Mouse (Mus musculus) intestine, embryonic 16.5 days (tissue): ENCODE measurements around the gene Shroom2. TPM values are rescaled to one million over a fixed set of nuclear protein-coding genes. Genes with fewer than 3 reads are reported as not detected.

Experiments used
- ATAC-seq: fragments of 200-750 bp; cut with Nextera tagmentation; 2 replicates; pipeline ENCODE4 v1.8.0; 2017; ENCODE audit warnings: moderate TSS enrichment, moderate library complexity
- H3K27ac ChIP-seq: fragments of 300-500 bp; sonication (generic); 2 replicates; pipeline ENCODE4 v1.5.1; 2014; ENCODE audit warnings: mild to moderate bottlenecking, low read length
- H3K27me3 ChIP-seq: fragments of 300-500 bp; sonication (generic); replicated peaks from 2 replicates; pipeline ENCODE4 v1.6.1; 2014; ENCODE audit warnings: low read length, control low read depth, mixed read lengths; ENCODE audit not compliant: control insufficient read depth, insufficient read depth
- H3K36me3 ChIP-seq: fragments of 300-500 bp; sonication (generic); 2 replicates; pipeline ENCODE4 v1.6.1; 2014; ENCODE audit warnings: low read length, control low read depth; ENCODE audit not compliant: control insufficient read depth, insufficient read depth
- H3K4me1 ChIP-seq: fragments of 300-500 bp; sonication (generic); 2 replicates; pipeline ENCODE4 v1.6.1; 2014; ENCODE audit warnings: low read length, control low read depth, mixed read lengths; ENCODE audit not compliant: control insufficient read depth, insufficient read depth
- H3K4me2 ChIP-seq: fragments of 300-500 bp; sonication (generic); 2 replicates; pipeline ENCODE4 v1.6.1; 2014; ENCODE audit warnings: low read depth, low read length, control low read depth
- H3K4me3 ChIP-seq: fragments of 300-500 bp; sonication (generic); 2 replicates; pipeline ENCODE4 v1.5.1; 2014; ENCODE audit warnings: mild to moderate bottlenecking, low read length
- H3K9ac ChIP-seq: fragments of 300-500 bp; sonication (generic); 2 replicates; pipeline ENCODE4 v1.6.1; 2014; ENCODE audit warnings: low read depth, low read length
- H3K9me3 ChIP-seq: fragments of 300-500 bp; sonication (generic); 2 replicates; pipeline ENCODE4 v1.6.1; 2016; ENCODE audit warnings: low read length, control low read depth; ENCODE audit not compliant: control insufficient read depth
- WGBS: fragments of 180-500 bp; shearing (Covaris S2); extraction: QIAGEN DNeasy Blood & Tissue Kit; methylation state at CpG from one replicate; pipeline ENCODE4 v1.1.7; 2014; 5-methylcytosine and 5-hydroxymethylcytosine counted together
- polyA plus RNA-seq: library from polyadenylated mRNA; unstranded; fragments of >200 nt; fragmentation: Nextera tagmentation; extraction: Ambion mirVana; gene quantifications from 2 replicates; pipeline ENCODE4 v1.2.1, GENCODE M21; 2015

Gene Shroom2
- polyA plus RNA-seq, 1 experiment from 2014 or later, result 4.5 TPM

DNA sequence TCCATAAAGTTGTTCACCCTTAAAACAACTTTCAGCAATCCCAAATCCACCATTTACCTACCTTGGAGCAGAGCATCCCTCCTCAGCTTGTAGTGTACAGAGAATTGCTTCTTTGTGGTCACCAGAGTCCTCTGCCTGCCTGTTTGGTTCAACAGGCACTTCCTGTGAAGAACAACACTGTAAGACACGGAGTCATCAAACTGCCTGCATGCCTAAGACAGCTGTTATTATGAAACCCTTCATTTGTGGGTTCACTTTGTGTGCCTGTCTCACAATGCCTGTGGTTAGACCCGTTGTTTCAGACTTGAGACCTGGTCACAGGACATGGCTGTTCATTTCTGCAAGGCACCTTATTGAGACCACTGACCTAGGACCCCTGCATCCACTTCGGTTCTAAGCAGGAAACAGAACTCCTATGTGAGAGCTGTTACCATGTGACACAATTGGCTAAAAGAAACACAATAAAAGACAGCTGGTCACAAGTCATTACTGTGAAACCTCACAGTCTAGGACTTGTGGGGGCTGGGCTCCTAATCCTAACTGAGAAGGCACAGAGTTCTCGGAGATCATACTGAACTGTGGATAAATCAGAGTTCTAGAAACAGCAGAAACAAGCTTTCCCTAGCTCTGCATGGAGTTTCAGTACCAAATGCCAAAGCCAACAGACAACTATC lies 111.8 kb downstream of the Shroom2 start:
- Histone ChIP-seq H3K9ac (no peak overlapping the region), H3K4me1 (no peaks in the 10 kb centered on the region), H3K36me3 (no peaks in the 10 kb centered on the region), H3K4me3 (no peak overlapping the region), H3K4me2 (no peak overlapping the region), H3K27ac (no peak overlapping the region), H3K9me3 (no peaks in the 10 kb centered on the region), H3K27me3 (no peaks in the 10 kb centered on the region)
- 58% methylated on average over 4 of the region's 4 CpGs for WGBS
- ATAC-seq, result no peak

DNA sequence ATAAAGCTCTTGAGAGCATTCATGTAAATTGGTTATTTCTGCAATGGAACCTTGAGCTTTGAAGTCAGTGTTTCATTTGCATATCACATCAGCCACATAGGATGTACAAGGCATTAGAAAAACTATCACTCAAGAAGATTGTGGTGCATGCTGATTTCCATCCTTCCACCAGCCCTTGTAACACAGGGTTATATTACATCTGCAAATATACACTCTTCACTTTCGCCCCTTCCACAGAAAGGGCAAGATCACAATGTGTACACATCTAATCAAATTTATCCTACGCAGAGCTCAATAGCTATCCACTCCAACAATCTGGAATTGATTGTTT lies 112.7 kb downstream of the Shroom2 start:
- H3K9ac ChIP-seq, result no peak overlapping the region
- H3K27me3 ChIP-seq, result no peaks in the 10 kb centered on the region
- no peaks in the 10 kb centered on the region for H3K4me1 ChIP-seq
- H3K9me3 ChIP-seq, result no peaks in the 10 kb centered on the region
- H3K4me2 ChIP-seq, result no peak overlapping the region
- no peak overlapping the region for H3K27ac ChIP-seq
- WGBS, result 84% methylated on average over 2 of the region's 2 CpGs
- no peak for ATAC-seq
- H3K4me3 ChIP-seq, result no peak overlapping the region
- H3K36me3 ChIP-seq, result no peaks in the 10 kb centered on the region

- Histone ChIP-seq H3K4me3 (no peak overlapping the region), H3K27ac (no peak overlapping the region), H3K4me2 (no peak overlapping the region), H3K27me3 (no peaks in the 10 kb centered on the region), H3K9me3 (no peaks in the 10 kb centered on the region), H3K36me3 (no peaks in the 10 kb centered on the region), H3K4me1 (no peaks in the 10 kb centered on the region), H3K9ac (no peak overlapping the region)
- ATAC-seq, result no peak
- 62% methylated on average over 8 of the region's 8 CpGs for WGBS
These were observed 113.3 kb downstream of the Shroom2 start for GRCm38 (mm10) chrX:152655796-152656608.

DNA sequence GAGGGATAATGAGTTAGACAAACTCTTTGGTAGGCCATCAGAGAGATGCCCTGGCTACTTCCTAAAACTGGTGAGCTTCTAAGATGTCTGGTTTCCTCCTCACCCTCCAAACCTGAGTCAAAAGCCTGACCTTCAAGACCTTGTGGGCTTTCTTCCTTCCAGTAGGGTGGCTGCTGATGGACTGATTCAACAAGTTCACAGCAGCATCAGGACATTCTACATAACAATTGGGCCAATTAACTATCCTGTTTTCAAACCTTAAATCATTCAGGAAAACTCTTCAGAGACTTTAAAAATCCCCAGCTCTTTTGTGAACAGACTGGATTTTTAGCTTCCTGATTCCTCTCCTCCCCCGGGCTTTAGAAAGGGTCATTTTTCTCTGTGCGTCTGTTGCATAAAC lies 116.6 kb downstream of the Shroom2 start:
- ATAC-seq, result no peak
- Histone ChIP-seq H3K36me3 (no peaks in the 10 kb centered on the region), H3K9ac (no peak overlapping the region), H3K4me1 (no peaks in the 10 kb centered on the region), H3K4me2 (no peak overlapping the region), H3K27ac (no peak overlapping the region), H3K4me3 (no peak overlapping the region), H3K9me3 (no peaks in the 10 kb centered on the region), H3K27me3 (no peaks in the 10 kb centered on the region)
- WGBS, result 76% methylated on average over 2 of the region's 2 CpGs

GRCm38 (mm10) chrX:152644827-152645226 lies 124.4 kb downstream of the Shroom2 start:
- 50% methylated on average over 4 of the region's 4 CpGs for WGBS
- H3K36me3 ChIP-seq, result no peaks in the 10 kb centered on the region

GRCm38 (mm10) chrX:152643679-152644638 lies 125.3 kb downstream of the Shroom2 start:
- H3K27ac ChIP-seq, result no peak overlapping the region
- no peaks in the 10 kb centered on the region for H3K36me3 ChIP-seq
- H3K9ac ChIP-seq, result no peak overlapping the region
- H3K4me2 ChIP-seq, result no peak overlapping the region
- H3K4me3 ChIP-seq, result no peak overlapping the region
- WGBS, result 57% methylated on average over 11 of the region's 11 CpGs
- H3K4me1 ChIP-seq, result no peaks in the 10 kb centered on the region
- no peaks in the 10 kb centered on the region for H3K9me3 ChIP-seq
- no peak for ATAC-seq
- 0 out of 2 replicates have a peak, but pooled peaks cover 3% of the 10 kb centered on the region for H3K27me3 ChIP-seq

More at GRCm38 (mm10) chrX:152644827-152645226, 124.4 kb downstream of the Shroom2 start:
- no peak overlapping the region for H3K4me3 ChIP-seq
- no peaks in the 10 kb centered on the region for H3K4me1 ChIP-seq
- H3K9ac ChIP-seq, result no peak overlapping the region
- H3K27me3 ChIP-seq, result 0 out of 2 replicates have a peak, but pooled peaks cover 3% of the 10 kb centered on the region
- no peak for ATAC-seq
- no peak overlapping the region for H3K4me2 ChIP-seq
- no peak overlapping the region for H3K27ac ChIP-seq
- H3K9me3 ChIP-seq, result no peaks in the 10 kb centered on the region

- H3K4me2 ChIP-seq, result no peak overlapping the region
- H3K4me3 ChIP-seq, result no peak overlapping the region
- no peak overlapping the region for H3K27ac ChIP-seq
- no peaks in the 10 kb centered on the region for H3K9me3 ChIP-seq
- ATAC-seq, result no peak
- no peaks in the 10 kb centered on the region for H3K4me1 ChIP-seq
- 0 out of 2 replicates have a peak, but pooled peaks cover 3% of the 10 kb centered on the region for H3K27me3 ChIP-seq
- no peaks in the 10 kb centered on the region for H3K36me3 ChIP-seq
- H3K9ac ChIP-seq, result no peak overlapping the region
These were observed 126.1 kb downstream of the Shroom2 start for GRCm38 (mm10) chrX:152643201-152643600.

DNA sequence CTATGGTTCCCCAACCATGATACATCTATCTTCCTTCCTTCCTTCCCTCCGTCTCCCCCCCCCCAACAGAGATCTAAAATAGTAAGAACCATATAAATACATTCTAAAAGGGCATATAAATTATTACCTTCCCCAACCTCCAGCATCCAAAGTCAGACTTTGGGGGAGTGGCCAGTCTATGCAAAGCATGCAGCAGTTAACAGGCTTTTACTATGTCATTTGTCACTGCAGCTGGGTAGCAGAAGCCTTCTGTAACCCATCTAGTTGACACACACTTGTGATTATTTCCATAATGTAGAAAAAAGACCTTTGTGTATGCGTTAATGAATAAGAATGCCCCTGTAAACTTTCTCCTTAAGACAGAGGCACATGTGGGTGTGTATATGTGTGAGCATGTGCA lies 126.6 kb downstream of the Shroom2 start:
- Histone ChIP-seq H3K36me3 (no peaks in the 10 kb centered on the region), H3K27ac (no peak overlapping the region), H3K27me3 (0 out of 2 replicates have a peak, but pooled peaks cover 3% of the 10 kb centered on the region), H3K4me1 (no peaks in the 10 kb centered on the region), H3K9ac (no peak overlapping the region), H3K4me2 (no peak overlapping the region), H3K4me3 (no peak overlapping the region), H3K9me3 (no peaks in the 10 kb centered on the region)
- 46% methylated on average over 2 of the region's 2 CpGs for WGBS
- no peak for ATAC-seq

DNA sequence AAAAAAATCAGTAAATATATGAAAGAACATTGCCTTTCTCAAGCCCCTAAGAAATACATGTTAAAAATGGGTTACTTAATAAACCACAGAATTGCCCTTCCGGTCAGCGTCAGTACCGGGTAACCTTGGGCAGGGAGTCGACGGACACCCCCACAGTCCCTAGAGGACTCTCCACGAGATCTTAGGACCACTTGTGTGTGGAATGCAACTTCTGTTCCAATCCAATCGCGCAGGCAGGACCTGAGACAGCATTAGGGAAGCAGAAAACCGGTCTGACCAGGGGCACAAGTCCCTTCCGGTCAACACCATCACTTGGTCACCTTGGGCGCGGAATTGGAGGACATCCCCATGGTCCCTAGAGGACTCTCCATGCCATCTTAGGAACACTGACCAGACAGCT lies 133.9 kb downstream of the Shroom2 start:
- H3K9me3 ChIP-seq, result no peaks in the 10 kb centered on the region
- no peak for ATAC-seq
- H3K36me3 ChIP-seq, result no peaks in the 10 kb centered on the region
- no peak overlapping the region for H3K9ac ChIP-seq
- H3K4me3 ChIP-seq, result no peak overlapping the region
- H3K4me1 ChIP-seq, result no peaks in the 10 kb centered on the region
- no peaks in the 10 kb centered on the region for H3K27me3 ChIP-seq
- H3K4me2 ChIP-seq, result no peak overlapping the region
- H3K27ac ChIP-seq, result no peak overlapping the region
- WGBS, result 94% methylated on average over 12 of the region's 12 CpGs
